Mouse (Mus musculus): ENCODE results near the gene Urad.

- no peak for TF ChIP-seq POLR2A (IDR thresholded peaks at IDR 0.05; ENCODE audit: low read depth, low read length)
- TF ChIP-seq CTCF (IDR thresholded peaks at IDR 0.05; ENCODE audit: extremely low read depth, insufficient read depth, insufficient read length, insufficient replicate concordance), result no peak
Measured at GRCm38 (mm10) chr5:147306638-147307397, 15.4 kb downstream of the Urad start, which contains the start of gene Cdx2.

Measured in spleen, adult 2 months (tissue).